Mouse (Mus musculus) lung, adult 10 weeks (tissue): ENCODE data around the gene Phex. TPM values are rescaled to one million over a fixed set of nuclear protein-coding genes. Genes with fewer than 3 reads are reported as not detected.

Experiments used
- polyA plus RNA-seq: library from polyadenylated mRNA; stranded (reverse); fragments of 350-450 nt; fragmentation: Illumina TruSeq; extraction: RNeasy Lipid Tissue Mini Kit (QIAGEN cat#74804); gene quantifications from one replicate; pipeline ENCODE4 v1.2.3, GENCODE M21; 2014; ENCODE audit warnings: low read depth, low replicate concordance; ENCODE audit not compliant: insufficient read depth

Gene Phex
- 1.4 TPM for polyA plus RNA-seq

GRCm38 (mm10) chrX:157415212-157415611, at the start of gene Phex:
Gene Phex (minus strand): TSS chrX:157415312.

Other genes with a start within 250 kb of the Phex start
- 38.3 TPM for gene Sms, start 77.0 kb upstream of the Phex start, polyA plus RNA-seq
- 1.5 TPM for gene Yy2, start 153.7 kb upstream of the Phex start, polyA plus RNA-seq
- 4.2 TPM for gene Mbtps2, start 183.4 kb upstream of the Phex start, polyA plus RNA-seq